Mouse (Mus musculus) liver, adult 2 months (tissue): Measurements from ENCODE around the gene Stk38l.

Source experiments
- CTCF ChIP-seq: fragments of 200-500 bp; IDR thresholded peaks from 2 replicates; pipeline ENCODE4 v1.5.1; 2011; ENCODE audit warnings: low read depth, low read length, control low read depth
- POLR2A ChIP-seq: fragments of 200-500 bp; IDR thresholded peaks from 2 replicates; pipeline ENCODE4 v1.6.1; 2011; ENCODE audit warnings: low read length, control low read depth; ENCODE audit not compliant: insufficient read depth; ENCODE audit errors: extremely low read depth

DNA sequence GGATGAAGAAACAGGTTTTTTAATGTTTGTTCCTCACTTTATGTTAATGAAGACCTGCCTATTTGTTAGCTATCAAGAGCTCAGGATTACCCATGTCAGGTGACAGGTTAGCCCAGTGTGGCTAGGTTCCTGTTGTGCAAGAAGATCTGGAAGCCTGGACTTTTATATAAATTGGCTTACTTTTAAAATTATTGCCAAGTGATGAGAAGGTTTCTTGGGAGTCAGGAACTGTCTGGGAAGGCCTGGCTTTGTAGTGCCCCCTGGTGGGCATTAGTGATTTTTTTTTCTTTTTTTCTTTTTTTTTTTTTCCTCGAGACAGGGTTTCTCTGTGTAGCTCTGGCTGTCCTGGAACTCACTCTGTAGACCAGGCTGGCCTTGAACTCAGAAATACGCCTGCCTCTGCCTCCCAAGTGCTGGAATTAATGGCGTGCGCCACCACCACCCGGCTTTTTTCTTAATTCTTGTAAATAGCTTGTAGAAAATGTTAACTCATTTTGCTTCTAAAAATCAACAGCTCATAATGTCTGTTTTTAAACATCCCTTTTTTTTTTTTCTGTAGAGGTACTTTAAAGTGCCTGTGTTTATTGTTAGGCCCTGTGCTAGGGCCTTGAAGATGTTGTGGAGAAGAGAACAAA, 37.6 kb downstream of the Stk38l start:
- TF ChIP-seq CTCF (peak; percentile 32; the same call in 1 of the 2 replicates), POLR2A (no peak)
